9 mouse cellular contexts compared by ENCODE assay signal in the genomic region with DNA sequence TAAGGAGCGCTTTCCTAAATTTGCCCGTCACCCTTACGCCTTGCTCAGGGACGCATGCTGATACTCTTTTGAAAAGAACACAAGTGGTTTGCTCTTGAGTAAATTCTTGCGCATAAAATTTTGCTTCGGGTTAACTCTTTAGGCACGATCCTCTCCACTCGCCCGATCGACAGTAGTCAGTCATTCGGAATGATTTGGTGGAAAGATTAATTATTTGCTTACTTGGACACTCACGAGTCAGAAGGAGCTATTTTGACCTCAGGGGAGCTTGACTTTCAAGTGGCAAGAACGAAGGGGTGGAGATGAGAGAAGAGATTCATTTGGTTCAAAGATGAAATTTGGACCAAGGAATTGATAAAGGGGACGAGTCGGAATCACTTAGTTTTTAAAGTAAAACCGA. TPM values are rescaled to one million over a fixed set of nuclear protein-coding genes. Genes with fewer than 3 reads are reported as not detected.
A peak's percentile ranks its signal among the peaks of the same experiment; 100 is the strongest.
DNase-seq lines count a peak whose midpoint lies in the region; ATAC-seq and TF ChIP-seq lines count a peak whose summit lies in the region.
"Had no signal": no experiment of that assay in that cellular context is flagged by ENCODE, and none has a peak within 500 bp of the region (broad histone marks: within the 10 kb centered on the region; RNA-seq: fewer than 3 reads in every experiment).

No protein-coding gene starts in this region.

- peak overlapping the region; percentile 90 for H3K4me2 ChIP-seq in hindbrain, postnatal 0 days (ENCODE audit: low read depth, low read length)
- H3K4me2 ChIP-seq in midbrain, embryonic 14.5 days (ENCODE audit: low read length), result peak overlapping the region; percentile 94

- H3K27me3 ChIP-seq in hindbrain, postnatal 0 days (ENCODE audit: insufficient read depth, low read length), result no peaks in the 10 kb centered on the region
- no peaks in the 10 kb centered on the region for H3K27me3 ChIP-seq in midbrain, embryonic 14.5 days (ENCODE audit: control insufficient read depth, insufficient read depth, low read length)

- WGBS in hindbrain, postnatal 0 days, result 5% methylated on average over 16 of the region's 16 CpGs
- 5% methylated on average over 16 of the region's 16 CpGs for WGBS in midbrain, embryonic 14.5 days

- H3K27ac ChIP-seq in left cerebral cortex, adult 2 months, result no peak overlapping the region
- H3K27ac ChIP-seq in hindbrain, postnatal 0 days, result peak overlapping the region; percentile 94; the same call in 1 of the 2 replicates
- no peak overlapping the region for H3K27ac ChIP-seq in midbrain, embryonic 14.5 days (replicated peaks; ENCODE audit: low read depth, low read length)

- TF ChIP-seq CTCF in left cerebral cortex, adult 2 months (IDR thresholded peaks at IDR 0.05), result no peak
- TF ChIP-seq CTCF in hindbrain, postnatal 0 days (IDR thresholded peaks at IDR 0.05; ENCODE audit: low read depth), result no peak

- ATAC-seq in hindbrain, postnatal 0 days, result peak; percentile 7; the same call in 1 of the 2 replicates
- no peak for ATAC-seq in midbrain, embryonic 14.5 days (ENCODE audit: low FRiP score, low TSS enrichment)

- peaks cover 30% of the 10 kb centered on the region for H3K36me3 ChIP-seq in hindbrain, postnatal 0 days (ENCODE audit: insufficient read depth, low read length)
- peaks cover 49% of the 10 kb centered on the region for H3K36me3 ChIP-seq in midbrain, embryonic 14.5 days (ENCODE audit: control insufficient read depth, insufficient read depth, low read length)

- intact Hi-C loops in left cerebral cortex, adult 2 months (cut with DNase I), result no loop called here
- intact Hi-C loops in left cerebral cortex, postnatal 14 days (cut with DNase I), result no loop called here

- peaks cover 6% of the 10 kb centered on the region; the same call in 1 of the 2 replicates for H3K4me1 ChIP-seq in hindbrain, postnatal 0 days (ENCODE audit: insufficient read depth, low read length)
- peaks cover 16% of the 10 kb centered on the region for H3K4me1 ChIP-seq in midbrain, embryonic 14.5 days (ENCODE audit: control insufficient read depth, insufficient read depth, low read length)

- peak overlapping the region; percentile 74 for H3K4me3 ChIP-seq in left cerebral cortex, adult 2 months
- peak overlapping the region; percentile 93 for H3K4me3 ChIP-seq in hindbrain, postnatal 0 days (ENCODE audit: low read length)
- H3K4me3 ChIP-seq in midbrain, embryonic 14.5 days (replicated peaks; ENCODE audit: low read depth, low read length), result peak overlapping the region; percentile 100

- H3K9ac ChIP-seq in hindbrain, postnatal 0 days (replicated peaks; ENCODE audit: low read length), result peak overlapping the region; percentile 73
- H3K9ac ChIP-seq in midbrain, embryonic 14.5 days (replicated peaks; ENCODE audit: low read length), result peak overlapping the region; percentile 86; the same call in 1 of the 2 replicates

- DNase-seq in left cerebral cortex, adult 2 months (ENCODE audit: extremely low spot score in 1 of 2, low spot score in 2 of 2), result no peak
- no peak for DNase-seq in left cerebral cortex, postnatal 14 days (ENCODE audit: low spot score in 2 of 2)
- DNase-seq in c-Kit-positive CD71-positive TER-119-negative erythroid progenitor cells, embryonic 14.5 days (ENCODE audit: low read depth), result peak; percentile 16
- DNase-seq in hindbrain, postnatal 0 days (ENCODE audit: low spot score), result peak; percentile 41
- DNase-seq in midbrain, embryonic 14.5 days, result no peak
- DNase-seq in adrenal gland, adult 18-20 months (ENCODE audit: low spot score in 2 of 2), result no peak
- DNase-seq in ovary, adult 18-20 months (ENCODE audit: low spot score), result no peak
- DNase-seq in left cerebral cortex, adult 18-20 months (ENCODE audit: low spot score in 2 of 2), result no peak

- H3K9me3 ChIP-seq in hindbrain, postnatal 0 days (ENCODE audit: low read length), result no peaks in the 10 kb centered on the region
- no peaks in the 10 kb centered on the region for H3K9me3 ChIP-seq in midbrain, embryonic 14.5 days (ENCODE audit: control insufficient read depth, low read length)

RNA-seq across cellular contexts. Expression of a gene that starts 0.4 kb away (rescaled TPM):
- total RNA-seq in left cerebral cortex, adult 2 months (2021), result 10 to 100 TPM; 19.0 to 19.6 TPM
- total RNA-seq in left cerebral cortex, postnatal 14 days (2021), result 10 to 100 TPM; 17.1 to 17.2 TPM
- total RNA-seq in hindbrain, postnatal 0 days (2014; rRNA removed), result 23.0 and 25.8 TPM in 2 replicates
- polyA plus RNA-seq in hindbrain, postnatal 0 days (2015; fragmentation: Nextera tagmentation; extraction: Ambion mirVana), result 41.3 and 41.9 TPM in 2 replicates
- polyA plus RNA-seq in midbrain, embryonic 14.5 days (2014; fragmentation: Nextera tagmentation; extraction: Ambion mirVana), result 35.0 and 42.9 TPM in 2 replicates
- 10 to 100 TPM; 24.9 to 25.1 TPM for total RNA-seq in adrenal gland, adult 18-20 months (2021)
- 10 to 100 TPM; 19.2 to 20.3 TPM for total RNA-seq in left cerebral cortex, adult 18-20 months (2021)

RNA-seq across cellular contexts. Expression of a gene that starts 0.5 kb away (rescaled TPM):
- total RNA-seq in left cerebral cortex, adult 2 months (2021), result 10 to 100 TPM; 85.9 to 91.9 TPM
- total RNA-seq in left cerebral cortex, postnatal 14 days (2021), result 10 to 100 TPM; 79.6 to 93.9 TPM
- total RNA-seq in hindbrain, postnatal 0 days (2014; rRNA removed), result 84.2 and 159 TPM in 2 replicates
- 215 and 224 TPM in 2 replicates for polyA plus RNA-seq in hindbrain, postnatal 0 days (2015; fragmentation: Nextera tagmentation; extraction: Ambion mirVana)
- polyA plus RNA-seq in midbrain, embryonic 14.5 days (2014; fragmentation: Nextera tagmentation; extraction: Ambion mirVana), result 228 and 258 TPM in 2 replicates
- 100 to 1,000 TPM; 163 to 186 TPM for total RNA-seq in adrenal gland, adult 18-20 months (2021)
- total RNA-seq in left cerebral cortex, adult 18-20 months (2021), result 10 to 100 TPM; 96.2 to 96.3 TPM

RNA-seq across cellular contexts. Expression of a gene that starts 27.9 kb away (rescaled TPM):
- total RNA-seq in left cerebral cortex, adult 2 months (2021), result 10 to 100 TPM; 63.2 to 73.1 TPM
- total RNA-seq in left cerebral cortex, postnatal 14 days (2021), result 10 to 100 TPM; 50.5 to 54.1 TPM
- total RNA-seq in hindbrain, postnatal 0 days (2014; rRNA removed), result 25.5 and 35.8 TPM in 2 replicates
- polyA plus RNA-seq in hindbrain, postnatal 0 days (2015; fragmentation: Nextera tagmentation; extraction: Ambion mirVana), result 88.7 and 91.1 TPM in 2 replicates
- 108 and 121 TPM in 2 replicates for polyA plus RNA-seq in midbrain, embryonic 14.5 days (2014; fragmentation: Nextera tagmentation; extraction: Ambion mirVana)
- total RNA-seq in adrenal gland, adult 18-20 months (2021), result 10 to 100 TPM; 64.8 to 70.6 TPM
- 10 to 100 TPM; 69.7 to 70.8 TPM for total RNA-seq in left cerebral cortex, adult 18-20 months (2021)

RNA-seq across cellular contexts. Expression of a gene that starts 50.3 kb away (rescaled TPM):
- total RNA-seq in left cerebral cortex, adult 2 months (2021), result not detected
- not detected for total RNA-seq in left cerebral cortex, postnatal 14 days (2021)
- total RNA-seq in hindbrain, postnatal 0 days (2014; rRNA removed), result not detected in 2 replicates
- not detected in 2 replicates for polyA plus RNA-seq in hindbrain, postnatal 0 days (2015; fragmentation: Nextera tagmentation; extraction: Ambion mirVana)
- polyA plus RNA-seq in midbrain, embryonic 14.5 days (2014; fragmentation: Nextera tagmentation; extraction: Ambion mirVana), result not detected in 2 replicates
- not detected for total RNA-seq in adrenal gland, adult 18-20 months (2021)
- total RNA-seq in left cerebral cortex, adult 18-20 months (2021), result not detected
- total RNA-seq: common myeloid progenitor, adult 5-6 weeks had no signal

RNA-seq across cellular contexts. Expression of a gene that starts 56.1 kb away (rescaled TPM):
- 10 to 100 TPM; 32.4 to 33.0 TPM for total RNA-seq in left cerebral cortex, adult 2 months (2021)
- 10 to 100 TPM; 43.8 to 49.1 TPM for total RNA-seq in left cerebral cortex, postnatal 14 days (2021)
- 32.8 and 38.0 TPM in 2 replicates for total RNA-seq in hindbrain, postnatal 0 days (2014; rRNA removed)
- 86.9 and 88.7 TPM in 2 replicates for polyA plus RNA-seq in hindbrain, postnatal 0 days (2015; fragmentation: Nextera tagmentation; extraction: Ambion mirVana)
- polyA plus RNA-seq in midbrain, embryonic 14.5 days (2014; fragmentation: Nextera tagmentation; extraction: Ambion mirVana), result 58.0 and 69.0 TPM in 2 replicates
- 100 to 1,000 TPM; 124 to 260 TPM for total RNA-seq in adrenal gland, adult 18-20 months (2021)
- total RNA-seq in left cerebral cortex, adult 18-20 months (2021), result 10 to 100 TPM; 31.7 to 33.3 TPM

Comparison
In these comparisons a context has a peak if more than half of its experiments do, and no peak if none do; other contexts are left out.
1. DNase-seq: peak in c-Kit-positive CD71-positive TER-119-negative erythroid progenitor cells, embryonic 14.5 days (single experiment) and hindbrain, postnatal 0 days (single experiment); none in left cerebral cortex, adult 2 months (0 of 2), left cerebral cortex, postnatal 14 days (0 of 2), midbrain, embryonic 14.5 days (single experiment), adrenal gland, adult 18-20 months (0 of 2), ovary, adult 18-20 months (single experiment) and left cerebral cortex, adult 18-20 months (0 of 2).
2. Peak in every context shown above with its lines, with median percentiles within 50 percentile points of each other: H3K4me3 ChIP-seq.